8 mouse cellular contexts compared by ENCODE assay signal in the genomic region with DNA sequence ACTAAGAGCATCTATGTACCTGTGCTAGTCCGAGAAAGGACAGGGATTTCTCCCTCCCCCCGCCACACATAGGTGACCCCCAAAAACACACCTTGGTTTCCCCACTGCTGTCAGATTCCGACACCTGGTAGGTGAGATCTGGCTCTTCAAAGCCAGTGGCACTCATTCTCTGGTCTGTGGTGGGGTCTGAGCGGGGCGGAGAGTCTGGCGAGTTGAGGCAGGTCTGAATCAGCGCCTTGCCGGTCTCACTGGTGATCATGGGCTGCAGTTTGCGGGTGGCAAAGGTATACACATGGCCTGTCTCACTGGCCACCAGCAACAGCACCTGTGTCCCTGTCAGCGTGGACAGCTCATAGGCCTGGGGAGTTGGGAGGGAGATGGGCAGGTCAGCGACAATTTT. TPM values are rescaled to one million over a fixed set of nuclear protein-coding genes. Genes with fewer than 3 reads are reported as not detected.
DNase-seq lines count a peak whose midpoint lies in the region; ATAC-seq and TF ChIP-seq lines count a peak whose summit lies in the region.

No protein-coding gene starts in this region.

- 64% methylated on average over 11 of the region's 11 CpGs for WGBS in liver, embryonic 12.5 days (ENCODE audit: insufficient replicate concordance)

- H3K27me3 ChIP-seq in testis, adult 2 months (ENCODE audit: control insufficient read depth, insufficient read depth, low read length) = no peaks in the 10 kb centered on the region
- H3K27me3 ChIP-seq in liver, embryonic 12.5 days (replicated peaks) = peaks cover 4% of the 10 kb centered on the region; the same call in 1 of the 2 replicates

- no peaks in the 10 kb centered on the region for H3K9me3 ChIP-seq in liver, embryonic 12.5 days (replicated peaks)

- peak; percentile 60 for DNase-seq in cerebellum, adult 9-11 months
- DNase-seq in cerebellum, postnatal 14 days = no peak
- no peak for DNase-seq in testis, postnatal 10 days (ENCODE audit: low spot score)
- no peak for DNase-seq in T-cell, adult 2 months (ENCODE audit: low spot score)
- DNase-seq in thymus, postnatal 4 days = no peak
- no peak for DNase-seq in ovary, postnatal 10 days (ENCODE audit: low spot score)

- H3K4me3 ChIP-seq in testis, adult 2 months (ENCODE audit: control insufficient read depth, low read depth, low read length) = peak overlapping the region; percentile 76
- H3K4me3 ChIP-seq in liver, embryonic 12.5 days = peak overlapping the region; percentile 95

- H3K36me3 ChIP-seq in testis, adult 2 months (ENCODE audit: control insufficient read depth, insufficient read depth, low read length) = peaks cover under 1% of the 10 kb centered on the region; the same call in 1 of the 2 replicates
- peaks cover 40% of the 10 kb centered on the region for H3K36me3 ChIP-seq in liver, embryonic 12.5 days

- peak overlapping the region; percentile 32; the same call in 1 of the 2 replicates for H3K9ac ChIP-seq in liver, embryonic 12.5 days

- peak overlapping the region; percentile 82 for H3K27ac ChIP-seq in testis, adult 2 months (ENCODE audit: control insufficient read depth, insufficient read depth, low read depth, low read length)
- H3K27ac ChIP-seq in liver, embryonic 12.5 days = peak overlapping the region; percentile 64; the same call in 1 of the 2 replicates

- TF ChIP-seq POLR2A in testis, adult 2 months (IDR thresholded peaks at IDR 0.05; ENCODE audit: control insufficient read depth, low read depth, low read length) = no peak

- peaks cover 22% of the 10 kb centered on the region for H3K4me1 ChIP-seq in testis, adult 2 months (ENCODE audit: control insufficient read depth, insufficient read depth, low read length)
- peaks cover 52% of the 10 kb centered on the region for H3K4me1 ChIP-seq in liver, embryonic 12.5 days

- no peak for TF ChIP-seq CTCF in testis, adult 2 months (IDR thresholded peaks at IDR 0.05; ENCODE audit: control insufficient read depth, insufficient read depth, insufficient replicate concordance, low read depth, low read length)

- peak overlapping the region; percentile 95 for H3K4me2 ChIP-seq in liver, embryonic 12.5 days

- ATAC-seq in liver, embryonic 12.5 days = no peak

RNA-seq across cellular contexts. Expression of a gene that starts 2.5 kb away (rescaled TPM):
- 96.2 and 106 TPM in 2 replicates for polyA plus RNA-seq in testis, adult 2 months (2012; rRNA removed)
- 6.6 and 6.8 TPM in 2 replicates for polyA plus RNA-seq in liver, embryonic 12.5 days (2016; fragmentation: Nextera tagmentation; extraction: Ambion mirVana)

RNA-seq across cellular contexts. Expression of a gene that starts 7.3 kb away (rescaled TPM):
- polyA plus RNA-seq in testis, adult 2 months (2012; rRNA removed) = 20.5 and 22.4 TPM in 2 replicates
- polyA plus RNA-seq in liver, embryonic 12.5 days (2016; fragmentation: Nextera tagmentation; extraction: Ambion mirVana) = 0.69 and 0.93 TPM in 2 replicates

RNA-seq across cellular contexts. Expression of a gene that starts 57.0 kb away (rescaled TPM):
- polyA plus RNA-seq in testis, adult 2 months (2012; rRNA removed) = 8.7 and 9.4 TPM in 2 replicates
- 38.5 and 39.3 TPM in 2 replicates for polyA plus RNA-seq in liver, embryonic 12.5 days (2016; fragmentation: Nextera tagmentation; extraction: Ambion mirVana)

Comparison
In these comparisons a context has a peak if more than half of its experiments do, and no peak if none do; other contexts are left out.
1. RNA of a gene that starts 2.5 kb away (polyA plus RNA-seq): 96.2 to 106 TPM in testis, adult 2 months; 6.6 to 6.8 TPM in liver, embryonic 12.5 days; every median in the first group is over 10 times any median in the second.
2. RNA of a gene that starts 7.3 kb away (polyA plus RNA-seq): 20.5 to 22.4 TPM in testis, adult 2 months; 0.69 to 0.93 TPM in liver, embryonic 12.5 days; every median in the first group is over 10 times any median in the second.